Mouse (Mus musculus) intestine, embryonic 16.5 days (tissue): ENCODE results near the gene Atf5. TPM values are rescaled to one million over a fixed set of nuclear protein-coding genes. Genes with fewer than 3 reads are reported as not detected.
A peak's percentile ranks its signal among the peaks of the same experiment; 100 is the strongest.

Source experiments
- ATAC-seq: fragments of 200-750 bp; cut with Nextera tagmentation; 2 replicates; pipeline ENCODE4 v1.8.0; 2017; ENCODE audit warnings: moderate TSS enrichment, moderate library complexity
- H3K27ac ChIP-seq: fragments of 300-500 bp; sonication (generic); 2 replicates; pipeline ENCODE4 v1.5.1; 2014; ENCODE audit warnings: mild to moderate bottlenecking, low read length
- H3K27me3 ChIP-seq: fragments of 300-500 bp; sonication (generic); replicated peaks from 2 replicates; pipeline ENCODE4 v1.6.1; 2014; ENCODE audit warnings: low read length, control low read depth, mixed read lengths; ENCODE audit not compliant: control insufficient read depth, insufficient read depth
- H3K36me3 ChIP-seq: fragments of 300-500 bp; sonication (generic); 2 replicates; pipeline ENCODE4 v1.6.1; 2014; ENCODE audit warnings: low read length, control low read depth; ENCODE audit not compliant: control insufficient read depth, insufficient read depth
- H3K4me1 ChIP-seq: fragments of 300-500 bp; sonication (generic); 2 replicates; pipeline ENCODE4 v1.6.1; 2014; ENCODE audit warnings: low read length, control low read depth, mixed read lengths; ENCODE audit not compliant: control insufficient read depth, insufficient read depth
- H3K4me2 ChIP-seq: fragments of 300-500 bp; sonication (generic); 2 replicates; pipeline ENCODE4 v1.6.1; 2014; ENCODE audit warnings: low read depth, low read length, control low read depth
- H3K4me3 ChIP-seq: fragments of 300-500 bp; sonication (generic); 2 replicates; pipeline ENCODE4 v1.5.1; 2014; ENCODE audit warnings: mild to moderate bottlenecking, low read length
- H3K9ac ChIP-seq: fragments of 300-500 bp; sonication (generic); 2 replicates; pipeline ENCODE4 v1.6.1; 2014; ENCODE audit warnings: low read depth, low read length
- H3K9me3 ChIP-seq: fragments of 300-500 bp; sonication (generic); 2 replicates; pipeline ENCODE4 v1.6.1; 2016; ENCODE audit warnings: low read length, control low read depth; ENCODE audit not compliant: control insufficient read depth
- WGBS: fragments of 180-500 bp; shearing (Covaris S2); extraction: QIAGEN DNeasy Blood & Tissue Kit; methylation state at CpG from one replicate; pipeline ENCODE4 v1.1.7; 2014; 5-methylcytosine and 5-hydroxymethylcytosine counted together
- polyA plus RNA-seq: library from polyadenylated mRNA; unstranded; fragments of >200 nt; fragmentation: Nextera tagmentation; extraction: Ambion mirVana; gene quantifications from 2 replicates; pipeline ENCODE4 v1.2.1, GENCODE M21; 2015

The Atf5 gene
- polyA plus RNA-seq, 1 experiment from 2014 or later, result 5.5 TPM

DNA sequence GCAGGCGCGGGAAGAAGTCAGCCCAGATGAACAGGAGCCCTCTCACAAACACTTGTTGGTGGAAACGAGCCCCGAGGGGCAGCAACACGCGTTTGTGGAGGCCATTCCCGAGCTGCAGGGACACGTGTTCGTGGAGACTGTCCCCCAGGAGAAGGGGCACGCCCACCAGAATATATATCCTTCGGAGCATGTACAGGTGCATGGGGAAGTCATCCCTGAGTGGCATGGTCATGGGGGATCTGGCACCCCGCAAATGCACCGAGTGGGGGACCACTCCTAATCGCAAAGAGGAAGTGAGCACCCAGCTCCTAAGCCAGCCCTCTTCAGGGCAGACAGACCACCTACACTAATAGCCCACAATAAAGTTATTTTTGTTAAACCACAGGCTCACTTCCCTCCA lies 24.0 kb upstream of the Atf5 start:
- Histone ChIP-seq H3K27ac (no peak overlapping the region), H3K9me3 (no peaks in the 10 kb centered on the region), H3K4me3 (peak overlapping the region; percentile 44; the same call in 1 of the 2 replicates), H3K9ac (peak overlapping the region; percentile 69; the same call in 1 of the 2 replicates), H3K4me1 (peaks cover 18% of the 10 kb centered on the region), H3K27me3 (peaks cover 5% of the 10 kb centered on the region; the same call in 1 of the 2 replicates), H3K4me2 (peak overlapping the region; percentile 81; the same call in 1 of the 2 replicates), H3K36me3 (peaks cover 15% of the 10 kb centered on the region)
- 54% methylated on average over 14 of the region's 14 CpGs for WGBS
- ATAC-seq, result no peak

DNA sequence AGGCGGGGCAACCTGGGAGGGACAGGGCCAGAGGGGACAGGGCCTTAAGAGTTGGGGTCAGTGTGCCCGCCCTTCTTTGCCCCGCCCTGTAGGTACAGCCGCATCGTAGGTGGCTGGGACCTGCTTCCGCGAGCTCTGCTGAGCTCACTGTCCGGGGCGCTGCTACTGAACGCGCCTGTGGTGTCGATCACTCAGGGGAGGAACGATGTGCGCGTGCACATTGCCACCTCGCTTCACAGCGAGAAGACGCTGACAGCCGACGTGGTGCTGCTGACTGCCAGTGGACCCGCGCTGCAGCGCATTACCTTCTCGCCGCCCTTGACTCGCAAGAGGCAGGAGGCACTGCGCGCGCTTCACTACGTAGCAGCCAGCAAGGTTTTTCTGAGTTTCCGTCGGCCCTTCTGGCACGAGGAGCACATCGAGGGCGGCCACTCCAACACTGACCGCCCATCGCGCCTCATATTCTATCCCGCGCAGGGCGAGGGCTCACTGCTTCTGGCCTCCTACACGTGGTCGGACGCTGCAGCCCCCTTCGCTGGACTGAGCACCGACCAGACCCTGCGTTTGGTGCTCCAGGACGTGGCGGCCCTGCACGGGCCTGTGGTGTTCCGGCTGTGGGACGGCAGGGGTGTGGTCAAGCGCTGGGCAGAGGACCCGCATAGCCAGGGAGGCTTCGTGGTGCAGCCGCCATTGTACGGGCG lies 23.2 kb upstream of the Atf5 start:
- 3% methylated on average over 58 of the region's 58 CpGs for WGBS
- H3K4me3 ChIP-seq, result peak overlapping the region; percentile 44
- H3K27me3 ChIP-seq, result peaks cover 5% of the 10 kb centered on the region; the same call in 1 of the 2 replicates
- ATAC-seq, result peak; percentile 72
- H3K9me3 ChIP-seq, result no peaks in the 10 kb centered on the region
- peak overlapping the region; percentile 81 for H3K4me2 ChIP-seq
- peaks cover 15% of the 10 kb centered on the region for H3K36me3 ChIP-seq
- H3K27ac ChIP-seq, result no peak overlapping the region
- H3K4me1 ChIP-seq, result peaks cover 18% of the 10 kb centered on the region
- peak overlapping the region; percentile 69 for H3K9ac ChIP-seq

DNA sequence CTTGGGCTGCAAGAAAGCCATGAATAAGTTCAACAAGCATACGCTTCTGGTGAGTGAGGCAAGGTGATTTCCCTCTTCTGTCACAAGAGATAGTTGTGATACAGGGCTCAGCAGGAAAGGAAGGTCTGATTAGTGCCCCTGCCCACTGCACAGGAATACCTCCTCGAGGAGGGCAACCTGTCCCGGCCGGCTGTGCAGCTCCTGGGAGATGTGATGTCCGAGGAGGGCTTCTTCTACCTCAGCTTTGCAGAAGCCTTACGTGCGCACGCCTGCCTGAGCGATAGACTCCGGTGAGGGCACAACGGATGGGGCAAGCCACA lies 22.7 kb upstream of the Atf5 start:
- Histone ChIP-seq H3K9ac (peak overlapping the region; percentile 69), H3K27ac (no peak overlapping the region), H3K4me1 (peaks cover 18% of the 10 kb centered on the region), H3K9me3 (no peaks in the 10 kb centered on the region), H3K4me3 (peak overlapping the region; percentile 44), H3K4me2 (peak overlapping the region; percentile 81), H3K36me3 (peaks cover 10% of the 10 kb centered on the region), H3K27me3 (peaks cover 5% of the 10 kb centered on the region; the same call in 1 of the 2 replicates)
- ATAC-seq, result no peak
- WGBS, result 29% methylated on average over 11 of the region's 11 CpGs

DNA sequence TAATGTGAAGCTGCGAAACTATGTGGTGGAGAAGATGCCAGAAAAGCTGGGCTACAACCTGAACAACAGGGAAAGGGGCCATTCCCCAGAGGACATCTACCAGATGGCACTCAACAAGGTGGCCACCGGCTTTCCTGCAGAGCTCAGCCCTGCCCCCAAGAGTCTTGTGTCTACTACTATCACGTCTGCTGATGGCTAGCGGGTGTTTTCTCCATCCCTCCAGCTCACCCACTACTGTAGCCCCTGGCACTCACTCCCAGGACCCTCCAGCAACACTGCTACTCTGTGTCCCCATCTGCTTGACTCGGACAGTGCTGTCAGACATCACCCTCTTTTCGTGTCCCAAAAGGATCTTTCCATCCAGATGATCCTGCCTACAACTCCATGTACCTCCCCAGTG lies 21.6 kb upstream of the Atf5 start:
- Histone ChIP-seq H3K4me3 (no peak overlapping the region), H3K36me3 (peaks cover 9% of the 10 kb centered on the region), H3K9ac (no peak overlapping the region), H3K9me3 (no peaks in the 10 kb centered on the region), H3K4me1 (peaks cover 18% of the 10 kb centered on the region), H3K27me3 (peaks cover 5% of the 10 kb centered on the region; the same call in 1 of the 2 replicates), H3K4me2 (no peak overlapping the region), H3K27ac (no peak overlapping the region)
- ATAC-seq, result no peak
- 88% methylated on average over 6 of the region's 6 CpGs for WGBS

DNA sequence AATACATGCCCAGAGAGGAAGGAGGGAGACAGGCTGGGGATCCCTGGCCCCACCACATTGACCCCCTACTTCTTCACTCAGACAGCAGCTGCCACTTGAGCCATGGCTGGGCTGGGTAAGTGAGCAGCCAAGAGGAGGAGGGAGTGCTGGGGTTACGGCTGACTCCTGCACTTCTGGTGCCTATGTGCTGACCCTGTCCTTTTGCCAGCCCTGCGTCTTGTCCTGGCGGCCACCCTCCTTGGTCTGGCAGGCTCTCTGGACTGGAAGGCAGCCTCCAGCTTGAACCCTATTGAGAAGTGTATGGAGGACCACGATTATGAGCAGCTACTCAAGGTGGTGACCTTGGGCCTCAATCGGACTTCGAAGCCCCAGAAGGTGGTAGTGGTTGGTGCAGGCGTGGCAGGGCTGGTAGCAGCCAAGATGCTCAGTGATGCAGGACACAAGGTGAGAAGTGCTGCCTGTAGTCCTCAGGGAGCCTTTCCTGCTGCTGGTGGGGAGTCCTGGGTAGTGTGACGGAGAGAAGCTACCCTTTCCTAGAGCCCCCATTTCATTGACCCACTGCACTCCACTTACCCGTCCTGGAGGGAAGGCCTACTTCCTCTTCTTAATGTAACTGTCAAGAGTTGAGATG lies 20.1 kb upstream of the Atf5 start:
- H3K9ac ChIP-seq, result 0 out of 2 replicates have a peak overlapping the region, but pooled peaks have one; percentile 7
- WGBS, result 80% methylated on average over 9 of the region's 9 CpGs
- ATAC-seq, result no peak
- no peak overlapping the region for H3K4me2 ChIP-seq
- H3K36me3 ChIP-seq, result no peaks in the 10 kb centered on the region
- no peak overlapping the region for H3K27ac ChIP-seq
- H3K27me3 ChIP-seq, result peaks cover 5% of the 10 kb centered on the region; the same call in 1 of the 2 replicates
- no peaks in the 10 kb centered on the region for H3K9me3 ChIP-seq
- no peak overlapping the region for H3K4me3 ChIP-seq
- peaks cover 21% of the 10 kb centered on the region for H3K4me1 ChIP-seq

DNA sequence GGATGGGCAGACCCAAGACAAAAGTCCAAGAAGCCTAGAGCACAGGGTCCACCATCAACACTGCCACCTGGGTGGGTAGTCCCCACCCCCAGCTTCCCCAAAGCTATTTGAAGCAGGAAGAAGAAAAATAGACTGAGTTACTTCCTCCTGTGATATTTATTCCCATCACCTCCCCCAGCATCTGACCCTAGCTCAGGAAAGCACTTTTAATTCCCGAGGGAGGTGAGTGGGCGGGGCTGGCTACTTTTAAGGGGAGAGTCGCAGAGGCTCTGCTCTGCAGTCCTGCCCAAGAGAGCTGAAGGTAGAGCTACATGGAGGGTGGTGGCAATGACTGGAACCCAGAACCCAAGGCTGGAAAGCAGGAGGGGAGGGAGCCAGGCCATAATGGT lies 19.6 kb upstream of the Atf5 start:
- Histone ChIP-seq H3K4me2 (no peak overlapping the region), H3K27ac (no peak overlapping the region), H3K27me3 (peaks cover 5% of the 10 kb centered on the region; the same call in 1 of the 2 replicates), H3K9me3 (no peaks in the 10 kb centered on the region), H3K4me1 (peaks cover 21% of the 10 kb centered on the region), H3K4me3 (no peak overlapping the region), H3K36me3 (0 out of 2 replicates have a peak, but pooled peaks cover 2% of the 10 kb centered on the region), H3K9ac (0 out of 2 replicates have a peak overlapping the region, but pooled peaks have one; percentile 7)
- no peak for ATAC-seq
- 43% methylated on average over 3 of the region's 3 CpGs for WGBS

DNA sequence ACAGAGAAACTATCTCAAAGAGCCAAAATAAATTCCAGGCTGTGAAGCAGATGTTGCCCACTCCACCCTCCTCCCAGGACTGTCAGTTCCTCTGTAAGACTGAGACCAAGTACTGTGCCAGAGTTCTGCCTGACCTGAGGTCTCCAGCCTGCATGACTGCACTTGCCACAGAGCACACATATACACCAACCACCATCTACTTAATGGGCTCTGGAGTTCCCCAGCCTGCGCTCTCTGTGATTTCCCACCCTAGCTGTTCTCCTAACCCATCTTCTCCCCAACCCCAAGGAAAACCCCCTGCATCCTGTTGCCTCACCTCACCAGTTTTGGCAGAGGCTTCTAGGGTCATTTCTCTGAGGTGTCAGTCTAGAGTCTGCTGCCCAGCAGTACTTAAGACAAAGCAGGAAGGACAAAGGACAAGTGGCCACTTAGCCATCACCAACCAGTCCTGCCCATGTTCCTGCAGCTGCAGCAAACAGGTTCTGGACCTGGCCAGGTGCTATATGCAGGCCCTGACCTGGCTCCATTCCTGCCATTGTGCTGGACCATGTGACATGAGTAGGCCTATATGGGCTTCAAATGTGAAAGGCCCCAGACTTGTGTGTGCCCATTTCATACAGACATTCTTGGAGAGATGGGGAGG lies 19.0 kb upstream of the Atf5 start:
- no peaks in the 10 kb centered on the region for H3K9me3 ChIP-seq
- 0 out of 2 replicates have a peak, but pooled peaks cover 7% of the 10 kb centered on the region for H3K36me3 ChIP-seq
- no peak for ATAC-seq
- H3K4me2 ChIP-seq, result no peak overlapping the region
- H3K27me3 ChIP-seq, result 0 out of 2 replicates have a peak, but pooled peaks cover 3% of the 10 kb centered on the region
- no peak overlapping the region for H3K27ac ChIP-seq
- H3K4me1 ChIP-seq, result peaks cover 21% of the 10 kb centered on the region
- H3K9ac ChIP-seq, result no peak overlapping the region
- 100% methylated on average over 1 of the region's 1 CpGs for WGBS
- H3K4me3 ChIP-seq, result no peak overlapping the region

DNA sequence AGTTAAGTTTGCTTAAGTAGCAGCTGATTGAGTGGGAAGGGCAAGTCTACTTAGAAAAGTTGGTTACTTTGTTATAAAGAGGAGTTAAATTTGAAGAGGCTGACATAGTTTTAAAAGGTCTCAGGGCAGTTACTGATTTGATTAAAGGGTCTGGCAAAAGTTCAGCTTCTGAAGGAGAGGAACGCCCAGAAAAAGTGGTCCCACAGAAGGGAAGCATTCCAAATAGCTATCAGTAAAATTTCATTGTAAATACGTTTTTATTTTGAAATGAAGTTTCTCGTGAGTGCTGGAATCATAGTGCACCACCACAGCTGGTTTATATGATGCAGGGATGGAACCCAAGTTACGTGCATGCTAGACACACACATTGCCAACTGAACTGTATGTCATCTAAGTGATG lies 16.3 kb upstream of the Atf5 start:
- Histone ChIP-seq H3K9ac (no peak overlapping the region), H3K27ac (no peak overlapping the region), H3K4me1 (0 out of 2 replicates have a peak, but pooled peaks cover 9% of the 10 kb centered on the region), H3K4me2 (no peak overlapping the region), H3K36me3 (peaks cover 24% of the 10 kb centered on the region), H3K4me3 (no peak overlapping the region), H3K27me3 (no peaks in the 10 kb centered on the region), H3K9me3 (no peaks in the 10 kb centered on the region)
- WGBS, result 61% methylated on average over 4 of the region's 4 CpGs
- ATAC-seq, result no peak

DNA sequence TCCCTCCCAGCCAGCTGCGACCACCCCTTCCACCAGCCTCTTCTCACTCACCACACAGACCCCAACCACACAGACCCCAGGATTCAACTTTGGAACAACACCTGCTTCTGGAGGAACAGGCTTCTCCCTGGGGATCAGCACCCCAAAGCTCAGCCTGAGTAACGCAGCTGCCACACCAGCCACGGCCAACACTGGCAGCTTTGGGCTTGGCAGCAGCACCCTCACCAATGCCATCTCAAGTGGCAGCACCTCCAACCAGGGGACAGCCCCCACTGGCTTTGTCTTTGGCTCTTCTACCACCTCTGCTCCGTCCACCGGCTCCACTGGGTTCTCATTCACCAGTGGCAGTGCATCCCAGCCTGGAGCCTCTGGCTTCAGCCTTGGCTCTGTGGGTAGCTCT lies 12.2 kb upstream of the Atf5 start:
- H3K4me2 ChIP-seq, result no peak overlapping the region
- H3K9me3 ChIP-seq, result no peaks in the 10 kb centered on the region
- H3K4me1 ChIP-seq, result 0 out of 2 replicates have a peak, but pooled peaks cover 2% of the 10 kb centered on the region
- no peak overlapping the region for H3K27ac ChIP-seq
- peaks cover 24% of the 10 kb centered on the region for H3K36me3 ChIP-seq
- H3K9ac ChIP-seq, result no peak overlapping the region
- H3K27me3 ChIP-seq, result no peaks in the 10 kb centered on the region
- H3K4me3 ChIP-seq, result no peak overlapping the region
- no peak for ATAC-seq
- WGBS, result 96% methylated on average over 5 of the region's 5 CpGs
